Mouse (Mus musculus) gastrocnemius, adult 18-20 months (tissue): ENCODE data around the gene Ripor2. TPM values are rescaled to one million over a fixed set of nuclear protein-coding genes. Genes with fewer than 3 reads are reported as not detected.
"Not testable (repeated sequence)": the region's sequence is repeated elsewhere in the genome, so short reads cannot be mapped to it uniquely, and the experiment has no call there.

Experiments used
- DNase-seq: peaks from one replicate; pipeline ENCODE4 v3.0.0; 2021; ENCODE audit warnings: low spot score
- total RNA-seq, 2 experiments: library from RNA; stranded (reverse); gene quantifications; 2 replicates each; pipeline ENCODE4 v1.2.3; 2021

The Ripor2 gene
- total RNA-seq, 2 experiments from 2014 or later: 2.9 to 5.2 TPM

DNA sequence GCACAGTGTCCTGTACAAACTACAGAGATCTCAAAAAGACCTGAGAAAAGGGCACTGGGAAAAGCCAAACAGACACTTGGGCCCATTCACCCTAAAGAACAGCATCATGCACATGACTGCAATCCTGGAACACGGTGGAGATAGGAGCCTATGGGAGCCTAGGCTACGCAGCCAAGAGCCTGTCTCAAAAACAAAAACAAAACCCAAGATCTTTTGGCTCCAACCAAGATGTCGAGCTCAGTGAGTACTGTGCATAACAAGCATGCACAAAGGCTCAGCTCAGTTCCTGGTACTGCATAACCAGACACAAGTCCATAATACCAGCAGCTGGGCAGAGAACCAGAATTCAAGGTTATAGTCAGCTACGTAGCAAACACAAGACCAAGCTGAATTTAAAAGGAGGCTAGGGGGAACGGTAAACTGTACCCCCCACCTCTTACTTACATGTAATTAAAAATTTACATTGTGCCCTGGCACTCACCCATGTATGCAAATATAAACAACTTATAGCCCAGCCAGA lies 178.4 kb downstream of the Ripor2 start:
- no peak for DNase-seq

DNA sequence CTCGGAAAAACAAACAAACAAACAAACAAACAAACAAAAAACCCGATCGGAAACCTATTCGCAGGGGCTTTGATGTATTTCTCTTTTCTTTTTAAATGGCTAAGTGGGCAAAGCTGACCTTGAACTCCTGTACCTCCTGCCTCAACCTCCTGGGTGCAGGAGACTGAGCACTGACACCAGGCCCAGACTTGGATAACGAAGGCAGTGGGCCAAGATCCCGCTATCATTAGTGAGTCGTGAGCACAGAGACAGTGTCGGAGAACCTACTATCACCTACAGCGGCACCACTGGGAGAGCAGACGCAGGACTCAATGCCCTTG lies 179.1 kb downstream of the Ripor2 start:
- no peak for DNase-seq

DNA sequence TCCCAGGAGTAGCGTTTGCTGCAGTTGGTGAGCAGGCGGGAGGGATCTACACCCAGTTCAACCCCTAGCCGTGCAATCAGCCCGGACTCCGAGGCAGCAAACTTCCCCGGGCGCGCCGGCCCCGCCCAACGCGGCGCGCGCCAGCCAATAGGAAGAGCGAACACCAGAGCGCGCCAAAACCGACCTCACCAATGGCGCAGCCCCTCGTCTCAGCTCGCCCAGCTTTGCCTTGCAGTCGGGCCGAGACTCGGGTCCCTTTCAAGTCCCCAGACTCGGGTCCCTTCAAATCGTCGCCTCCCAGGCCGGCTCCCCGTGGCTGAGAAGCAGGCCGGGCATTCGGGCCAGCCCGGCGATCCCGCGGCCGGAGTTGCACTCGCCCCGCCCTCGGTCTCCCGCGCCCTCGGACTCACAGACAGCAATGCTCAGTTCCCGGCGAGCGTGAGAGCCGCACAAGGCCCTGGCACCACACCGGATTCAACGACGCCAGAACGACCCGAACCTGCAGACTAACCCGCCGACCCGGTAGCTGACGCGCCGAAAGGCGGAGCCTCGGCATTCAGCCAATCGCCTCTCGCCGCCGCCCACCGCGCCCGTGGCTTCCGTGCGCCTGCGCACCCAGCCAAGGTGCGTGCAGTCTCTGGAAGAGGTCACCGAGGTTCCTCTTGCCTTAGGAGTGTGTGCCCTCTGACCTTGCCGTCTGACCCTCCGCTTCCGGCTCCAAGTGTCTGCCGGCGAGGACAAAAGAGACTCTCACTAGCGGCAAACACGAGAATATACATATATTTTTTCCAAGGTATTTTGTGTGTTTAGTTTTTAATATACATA lies 179.6 kb downstream of the Ripor2 start, which contains the start of gene Gmnn:
Gene Gmnn (minus strand): TSS at position 521 of the 825 bp plus-strand sequence.
- peak; percentile 83 for DNase-seq

DNA sequence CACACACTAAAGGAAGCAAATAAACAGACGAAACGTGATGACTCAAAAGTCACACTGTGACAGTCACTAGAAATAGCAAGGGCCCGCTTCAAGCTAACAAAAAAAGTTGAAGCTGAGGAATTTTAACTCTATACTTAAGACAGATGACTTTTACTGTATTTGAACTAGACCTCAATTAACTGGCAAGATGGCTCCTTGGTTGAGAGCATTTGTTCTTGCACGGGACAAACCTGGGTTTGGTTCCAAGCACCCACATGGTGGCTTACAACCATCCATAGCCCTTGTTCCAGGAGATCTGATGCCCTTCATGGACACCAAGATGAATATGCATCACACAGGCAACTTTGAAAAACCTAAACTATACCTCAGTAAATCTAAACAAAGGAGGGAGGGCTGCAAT lies 180.3 kb downstream of the Ripor2 start:
- no peak for DNase-seq

DNA sequence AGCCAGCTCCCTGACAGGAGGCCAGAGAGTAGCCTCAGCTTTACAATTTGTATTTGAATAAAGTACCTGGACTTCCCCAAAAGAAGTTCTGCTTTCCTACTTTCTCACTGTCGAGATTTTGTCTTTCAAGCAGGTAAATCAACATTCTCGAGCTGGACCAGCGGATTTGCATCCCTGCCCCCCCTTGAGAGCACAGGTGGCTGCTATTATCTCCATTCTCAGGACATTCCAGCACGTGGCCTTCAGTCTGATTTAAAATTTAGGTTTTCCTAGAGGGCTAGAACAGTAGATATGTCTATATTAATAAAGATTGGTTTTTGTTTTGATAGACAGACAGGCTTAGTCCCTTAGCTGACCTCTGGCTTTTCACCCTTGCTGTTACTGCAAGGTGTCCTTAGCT lies 185.8 kb downstream of the Ripor2 start:
- DNase-seq: not testable (repeated sequence)

DNA sequence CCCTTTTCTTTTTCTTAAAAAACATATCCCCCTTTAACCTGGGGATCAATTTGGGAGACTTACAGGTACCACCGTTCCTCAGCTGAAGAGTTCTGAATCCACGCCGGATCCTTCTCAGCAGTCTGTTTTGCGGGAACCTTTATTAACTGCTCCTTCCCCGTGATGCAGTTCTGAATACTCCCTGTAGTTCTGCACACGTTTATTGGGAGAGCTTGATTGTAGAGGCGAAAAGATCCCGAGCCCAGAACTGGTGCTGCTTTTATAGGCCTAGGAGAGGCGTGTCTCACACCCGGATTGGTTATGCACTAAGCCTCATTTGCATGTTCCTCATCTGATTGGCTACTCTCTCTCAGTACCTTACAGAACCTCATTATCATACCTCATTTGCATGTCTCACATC lies 189.5 kb downstream of the Ripor2 start:
- DNase-seq: not testable (repeated sequence)

DNA sequence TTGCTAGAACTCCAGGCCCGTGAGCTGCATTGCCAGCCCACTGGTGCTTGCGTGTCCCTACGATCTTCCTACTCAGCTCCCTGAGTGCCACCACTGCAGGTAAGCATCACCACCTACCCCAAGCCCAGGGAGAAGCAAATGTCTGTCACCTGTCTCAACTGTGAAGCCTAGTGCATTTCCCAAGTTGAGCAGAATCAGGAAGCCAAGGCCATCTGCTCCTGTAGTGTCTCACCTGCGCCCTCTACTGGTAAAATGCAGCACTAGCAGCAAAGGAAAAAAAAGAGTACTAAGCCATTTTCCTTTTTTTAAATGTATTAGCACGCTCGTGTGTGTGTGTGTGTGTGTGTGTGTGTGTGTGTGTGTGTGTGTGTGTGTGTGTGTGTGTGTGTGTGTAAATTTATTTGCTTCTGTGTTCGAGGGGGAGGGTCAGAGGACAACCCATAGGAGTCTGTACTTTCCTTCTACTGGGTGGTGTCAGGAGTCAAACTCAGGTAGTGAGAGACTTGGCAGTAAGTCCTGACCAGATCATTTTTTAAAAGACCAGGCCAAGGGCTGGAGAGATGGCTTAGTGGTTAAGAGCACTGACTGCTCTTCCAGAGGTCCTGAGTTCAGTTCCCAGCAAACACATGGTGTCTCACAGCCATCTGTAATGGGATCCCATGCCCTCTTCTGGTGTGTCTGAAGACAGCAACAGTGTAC lies 194.3 kb downstream of the Ripor2 start:
- DNase-seq: peak; percentile 34

DNA sequence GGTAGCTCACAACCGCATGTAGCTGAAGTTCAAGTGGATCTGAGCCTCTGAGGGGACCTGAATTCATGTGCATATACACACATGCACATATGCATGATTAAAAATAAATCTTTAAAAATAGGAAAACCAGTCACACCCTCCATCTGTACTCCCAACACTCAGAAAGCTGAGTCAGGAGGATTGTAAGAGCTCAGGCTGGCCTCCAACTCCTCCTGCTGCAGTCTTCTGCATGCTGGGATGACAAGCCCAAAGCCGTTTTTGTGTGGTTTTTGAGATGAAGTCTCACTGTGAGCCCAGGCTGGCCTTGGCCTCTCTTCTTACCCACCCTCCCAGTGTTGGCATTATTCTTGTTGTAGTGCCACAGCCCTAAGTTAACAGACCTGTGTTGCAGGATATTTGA lies 196.0 kb downstream of the Ripor2 start:
- no peak for DNase-seq

DNA sequence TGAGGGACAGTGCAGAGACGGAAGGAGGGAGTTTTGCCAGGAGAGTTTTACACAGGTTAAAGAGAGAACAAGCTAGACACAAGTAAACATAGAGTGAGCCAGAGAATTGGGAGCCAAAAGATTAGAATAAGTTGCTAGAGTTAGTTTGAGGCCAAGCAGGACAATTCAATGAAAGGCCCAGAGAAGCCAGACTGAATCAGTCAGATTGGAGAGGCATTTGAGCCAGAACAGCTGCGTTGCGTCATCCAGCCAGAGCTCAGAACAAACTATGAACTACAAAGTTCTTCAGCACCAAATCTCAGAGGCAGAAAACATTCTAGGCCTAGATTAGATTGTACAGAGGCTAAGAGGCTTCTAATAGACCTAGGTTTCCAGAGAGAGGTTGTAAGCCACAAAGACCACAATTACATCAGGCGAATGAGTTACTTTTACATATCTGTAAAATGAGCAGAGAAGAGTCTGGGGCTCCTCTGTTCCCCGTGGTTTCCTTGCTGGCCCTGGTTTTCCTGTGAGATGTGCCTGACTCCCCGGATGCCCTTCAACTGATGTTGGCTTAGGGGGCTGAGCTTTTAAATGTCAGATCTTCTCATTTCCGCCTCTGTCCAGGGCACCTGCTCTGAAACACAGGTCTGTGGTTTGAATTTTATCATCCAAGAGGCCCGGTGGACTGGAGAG lies 196.9 kb downstream of the Ripor2 start:
- DNase-seq: no peak

DNA sequence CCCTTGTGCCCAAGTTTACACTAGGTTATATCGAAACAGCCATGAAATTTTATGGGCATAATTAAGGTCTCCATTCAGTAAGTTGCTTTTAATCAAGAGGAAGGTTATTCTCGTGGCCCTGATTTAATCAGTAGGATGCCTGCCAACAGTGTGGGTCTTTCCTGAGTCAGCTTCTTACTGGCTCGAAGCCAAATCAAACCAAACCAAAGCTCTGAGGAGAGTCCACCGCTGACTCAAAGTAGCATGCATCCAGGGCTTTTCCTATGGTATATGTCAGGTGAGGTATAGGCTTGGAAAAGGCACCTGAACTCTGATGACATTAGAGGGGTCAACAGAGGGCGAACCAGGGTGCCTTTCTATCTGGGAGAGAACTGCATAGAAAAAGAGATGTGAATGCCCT lies 199.9 kb downstream of the Ripor2 start:
- no peak for DNase-seq

Other genes starting within 250 kb of the Ripor2 start
- gene Armh2, start 159.0 kb downstream of the Ripor2 start, total RNA-seq: not detected
- 1 to 10 TPM; 4.1 to 4.2 TPM for gene Gmnn, start 179.7 kb downstream of the Ripor2 start, total RNA-seq
- gene BC005537, start 219.5 kb downstream of the Ripor2 start, total RNA-seq: 10 to 100 TPM; 46.5 to 55.2 TPM
- 100 to 1,000 TPM; 153 TPM for gene Acot13, start 249.4 kb downstream of the Ripor2 start, total RNA-seq
- gene Tdp2, start 249.5 kb downstream of the Ripor2 start, total RNA-seq: 1 to 10 TPM; 7.7 to 8.2 TPM